In genomic region chr4:43454041-43454836, GRCm38 (mm10) we compare ENCODE assay signal across 8 mouse cellular contexts. TPM values are rescaled to one million over a fixed set of nuclear protein-coding genes. Genes with fewer than 3 reads are reported as not detected.
DNase-seq lines count a peak whose midpoint lies in the region; ATAC-seq and TF ChIP-seq lines count a peak whose summit lies in the region.

Cd72 (minus strand) TSS chr4:43454628.

- H3K4me1 ChIP-seq in kidney, postnatal 0 days (replicated peaks; ENCODE audit: insufficient read depth, low read length), result peaks cover 17% of the 10 kb centered on the region
- peaks cover 12% of the 10 kb centered on the region for H3K4me1 ChIP-seq in embryonic facial prominence, embryonic 12.5 days
- H3K4me1 ChIP-seq in midbrain, embryonic 13.5 days (replicated peaks), result peaks cover 21% of the 10 kb centered on the region

- peak; percentile 54 for ATAC-seq in kidney, postnatal 0 days (replicated peaks; ENCODE audit: low FRiP score, low read depth)
- no peak for ATAC-seq in embryonic facial prominence, embryonic 12.5 days (ENCODE audit: insufficient number of reproducible peaks, insufficient read depth, low FRiP score, low TSS enrichment)
- ATAC-seq in inflammation-experienced regulatory T-cells, adult 6 months, result peak; percentile 22
- ATAC-seq in midbrain, embryonic 13.5 days, result no peak

- 0 out of 2 replicates have a peak within 1 kb of the TSS, but pooled peaks have one; percentile 4 for H3K9ac ChIP-seq in kidney, postnatal 0 days (ENCODE audit: low read depth, low read length)
- peak within 1 kb of the TSS; percentile 9 for H3K9ac ChIP-seq in embryonic facial prominence, embryonic 12.5 days
- peak within 1 kb of the TSS; percentile 50 for H3K9ac ChIP-seq in midbrain, embryonic 13.5 days (replicated peaks)

- 20% methylated on average over 20 of the region's 20 CpGs for WGBS in kidney, postnatal 0 days
- WGBS in embryonic facial prominence, embryonic 12.5 days, result 26% methylated on average over 20 of the region's 20 CpGs
- 32% methylated on average over 20 of the region's 20 CpGs for WGBS in midbrain, embryonic 13.5 days

- intact Hi-C loops in left cerebral cortex, postnatal 36 days (cut with DNase I), result no loop called here

- H3K27me3 ChIP-seq in kidney, postnatal 0 days (ENCODE audit: insufficient read depth, low read length), result no peaks in the 10 kb centered on the region
- peaks cover 31% of the 10 kb centered on the region for H3K27me3 ChIP-seq in embryonic facial prominence, embryonic 12.5 days
- H3K27me3 ChIP-seq in midbrain, embryonic 13.5 days, result peaks cover 27% of the 10 kb centered on the region

- H3K9me3 ChIP-seq in kidney, postnatal 0 days (replicated peaks; ENCODE audit: low read length), result no peaks in the 10 kb centered on the region
- H3K9me3 ChIP-seq in embryonic facial prominence, embryonic 12.5 days, result no peaks in the 10 kb centered on the region
- no peaks in the 10 kb centered on the region for H3K9me3 ChIP-seq in midbrain, embryonic 13.5 days

- peak within 1 kb of the TSS; percentile 13 for H3K4me3 ChIP-seq in kidney, postnatal 0 days (replicated peaks; ENCODE audit: low read depth, low read length)
- peak within 1 kb of the TSS; percentile 25 for H3K4me3 ChIP-seq in embryonic facial prominence, embryonic 12.5 days
- H3K4me3 ChIP-seq in midbrain, embryonic 13.5 days (replicated peaks), result peak within 1 kb of the TSS; percentile 13

- peak; percentile 51 for DNase-seq in kidney, postnatal 0 days (ENCODE audit: low spot score)
- DNase-seq in kidney, adult 9 months, result no peak
- no peak for DNase-seq in layer of hippocampus, adult 9-10 months (ENCODE audit: low spot score)
- no peak for DNase-seq in layer of hippocampus, postnatal 14 days (ENCODE audit: low spot score in 2 of 2)
- no peak for DNase-seq in left cerebral cortex, postnatal 36 days (ENCODE audit: low spot score in 2 of 2)

- peak within 1 kb of the TSS; percentile 56 for H3K4me2 ChIP-seq in kidney, postnatal 0 days (ENCODE audit: low read length)
- peak within 1 kb of the TSS; percentile 55 for H3K4me2 ChIP-seq in embryonic facial prominence, embryonic 12.5 days (replicated peaks)
- peak within 1 kb of the TSS; percentile 49 for H3K4me2 ChIP-seq in midbrain, embryonic 13.5 days (replicated peaks)

- no peaks in the 10 kb centered on the region for H3K36me3 ChIP-seq in kidney, postnatal 0 days (ENCODE audit: insufficient read depth, low read length)
- H3K36me3 ChIP-seq in embryonic facial prominence, embryonic 12.5 days, result no peaks in the 10 kb centered on the region
- no peaks in the 10 kb centered on the region for H3K36me3 ChIP-seq in midbrain, embryonic 13.5 days

- H3K27ac ChIP-seq in kidney, postnatal 0 days, result no peak within 1 kb of the TSS
- H3K27ac ChIP-seq in embryonic facial prominence, embryonic 12.5 days, result no peak within 1 kb of the TSS
- H3K27ac ChIP-seq in midbrain, embryonic 13.5 days, result no peak within 1 kb of the TSS

- peak; percentile 22; the same call in 1 of the 2 replicates for TF ChIP-seq CTCF in kidney, postnatal 0 days (IDR thresholded peaks at IDR 0.05; ENCODE audit: low read depth)

RNA-seq across cellular contexts. Expression of gene Cd72, which starts in this region (rescaled TPM):
- polyA plus RNA-seq in kidney, postnatal 0 days (2015; fragmentation: Nextera tagmentation; extraction: Ambion mirVana), result 2.9 and 5.0 TPM in 2 replicates
- polyA plus RNA-seq in embryonic facial prominence, embryonic 12.5 days (2016; fragmentation: Nextera tagmentation; extraction: Ambion mirVana), result 3.5 and 3.7 TPM in 2 replicates
- polyA plus RNA-seq in inflammation-experienced regulatory T-cells, adult 6 months (2017; shearing (Covaris generic)), result 100 to 1,000 TPM in 1 of 3 experiments, 10 to 100 TPM in 2; 18.7 to 104 (median 96.4) TPM
- 4.1 and 4.7 TPM in 2 replicates for polyA plus RNA-seq in midbrain, embryonic 13.5 days (2015; fragmentation: Nextera tagmentation; extraction: Ambion mirVana)
- total RNA-seq in layer of hippocampus, postnatal 14 days (2021), result not detected
- 1 to 10 TPM in 1 of 2 experiments, under 1 TPM in 1; 0.59 to 1.2 TPM for total RNA-seq in left cerebral cortex, postnatal 36 days (2021)

Comparison
In these comparisons a context has a peak if more than half of its experiments do, and no peak if none do; other contexts are left out.
1. ATAC-seq: peak in kidney, postnatal 0 days (single experiment) and inflammation-experienced regulatory T-cells, adult 6 months (single experiment); none in embryonic facial prominence, embryonic 12.5 days (single experiment) and midbrain, embryonic 13.5 days (single experiment).
2. Peak in every context shown above with its lines, with median percentiles within 50 percentile points of each other: H3K4me2 ChIP-seq, H3K4me3 ChIP-seq and H3K9ac ChIP-seq.